8 mouse cellular contexts compared by ENCODE assay signal in genomic region chr9:99800076-99800475, GRCm38 (mm10).
DNase-seq lines count a peak whose midpoint lies in the region; ATAC-seq lines count a peak whose summit lies in the region.

No protein-coding gene starts in this region.

- H3K27me3 ChIP-seq in kidney, embryonic 14.5 days (ENCODE audit: control insufficient read depth, insufficient read depth, low read length) = no peaks in the 10 kb centered on the region
- peaks cover 37% of the 10 kb centered on the region for H3K27me3 ChIP-seq in forebrain, embryonic 10.5 days (ENCODE audit: poor library complexity, severe bottlenecking)
- peaks cover 26% of the 10 kb centered on the region for H3K27me3 ChIP-seq in neural tube, embryonic 13.5 days

- WGBS in kidney, embryonic 14.5 days = 0% methylated on average over 13 of the region's 13 CpGs
- WGBS in forebrain, embryonic 10.5 days = 2% methylated on average over 13 of the region's 13 CpGs
- WGBS in neural tube, embryonic 13.5 days = 1% methylated on average over 13 of the region's 13 CpGs

- H3K36me3 ChIP-seq in kidney, embryonic 14.5 days (ENCODE audit: control insufficient read depth, insufficient read depth, low read length) = no peaks in the 10 kb centered on the region
- H3K36me3 ChIP-seq in forebrain, embryonic 10.5 days (replicated peaks) = no peaks in the 10 kb centered on the region
- no peaks in the 10 kb centered on the region for H3K36me3 ChIP-seq in neural tube, embryonic 13.5 days

- peak; percentile 34; the same call in 1 of the 2 replicates for ATAC-seq in kidney, embryonic 14.5 days (ENCODE audit: low FRiP score, low TSS enrichment)
- no peak for ATAC-seq in neural tube, embryonic 13.5 days (ENCODE audit: low read depth)
- no peak for ATAC-seq in cerebellum, adult (ENCODE audit: insufficient number of reproducible peaks, low FRiP score, low TSS enrichment)

- peak overlapping the region; percentile 20 for H3K27ac ChIP-seq in kidney, embryonic 14.5 days (ENCODE audit: low read depth, low read length)
- peak overlapping the region; percentile 86 for H3K27ac ChIP-seq in forebrain, embryonic 10.5 days
- peak overlapping the region; percentile 65; the same call in 1 of the 2 replicates for H3K27ac ChIP-seq in neural tube, embryonic 13.5 days (replicated peaks)

- peak overlapping the region; percentile 34 for H3K4me3 ChIP-seq in kidney, embryonic 14.5 days (ENCODE audit: low read length)
- H3K4me3 ChIP-seq in forebrain, embryonic 10.5 days = peak overlapping the region; percentile 50
- H3K4me3 ChIP-seq in neural tube, embryonic 13.5 days = peak overlapping the region; percentile 34

- H3K9me3 ChIP-seq in kidney, embryonic 14.5 days (ENCODE audit: control insufficient read depth, low read length) = no peaks in the 10 kb centered on the region
- no peaks in the 10 kb centered on the region for H3K9me3 ChIP-seq in forebrain, embryonic 10.5 days
- no peaks in the 10 kb centered on the region for H3K9me3 ChIP-seq in neural tube, embryonic 13.5 days

- H3K4me2 ChIP-seq in kidney, embryonic 14.5 days (replicated peaks; ENCODE audit: low read depth, low read length) = peak overlapping the region; percentile 63
- peak overlapping the region; percentile 57 for H3K4me2 ChIP-seq in neural tube, embryonic 13.5 days

- H3K4me1 ChIP-seq in kidney, embryonic 14.5 days (ENCODE audit: control insufficient read depth, insufficient read depth, low read length) = peaks cover 11% of the 10 kb centered on the region; the same call in 1 of the 2 replicates
- peaks cover 58% of the 10 kb centered on the region for H3K4me1 ChIP-seq in forebrain, embryonic 10.5 days
- peaks cover 34% of the 10 kb centered on the region for H3K4me1 ChIP-seq in neural tube, embryonic 13.5 days (replicated peaks)

- peak overlapping the region; percentile 9; the same call in 1 of the 2 replicates for H3K9ac ChIP-seq in kidney, embryonic 14.5 days (ENCODE audit: low read depth, low read length)
- H3K9ac ChIP-seq in neural tube, embryonic 13.5 days = peak overlapping the region; percentile 53; the same call in 1 of the 2 replicates

- no peak for DNase-seq in kidney, adult 8-10 months
- peak; percentile 50 for DNase-seq in forebrain, embryonic 10.5 days (ENCODE audit: extremely low spot score, low spot score)
- DNase-seq in kidney, postnatal 4 days = peak; percentile 29 to 56
- no peak for DNase-seq in urinary bladder, adult 2 months (ENCODE audit: low spot score)
- DNase-seq in gastrocnemius, adult 8-10 months (ENCODE audit: low spot score in 2 of 2) = no peak

Comparison
In these comparisons a context has a peak if more than half of its experiments do, and no peak if none do; other contexts are left out.
1. DNase-seq: peak in forebrain, embryonic 10.5 days (single experiment) and kidney, postnatal 4 days (2 of 2); none in kidney, adult 8-10 months (0 of 2), urinary bladder, adult 2 months (single experiment) and gastrocnemius, adult 8-10 months (0 of 2).
2. H3K27ac ChIP-seq: peak in every context shown above with its lines; median percentile 86 in forebrain, embryonic 10.5 days; 65 in neural tube, embryonic 13.5 days; 20 in kidney, embryonic 14.5 days.
3. Peak in every context shown above with its lines, with median percentiles within 50 percentile points of each other: H3K4me3 ChIP-seq.